14 mouse cellular contexts compared by ENCODE assay signal in the genomic region with DNA sequence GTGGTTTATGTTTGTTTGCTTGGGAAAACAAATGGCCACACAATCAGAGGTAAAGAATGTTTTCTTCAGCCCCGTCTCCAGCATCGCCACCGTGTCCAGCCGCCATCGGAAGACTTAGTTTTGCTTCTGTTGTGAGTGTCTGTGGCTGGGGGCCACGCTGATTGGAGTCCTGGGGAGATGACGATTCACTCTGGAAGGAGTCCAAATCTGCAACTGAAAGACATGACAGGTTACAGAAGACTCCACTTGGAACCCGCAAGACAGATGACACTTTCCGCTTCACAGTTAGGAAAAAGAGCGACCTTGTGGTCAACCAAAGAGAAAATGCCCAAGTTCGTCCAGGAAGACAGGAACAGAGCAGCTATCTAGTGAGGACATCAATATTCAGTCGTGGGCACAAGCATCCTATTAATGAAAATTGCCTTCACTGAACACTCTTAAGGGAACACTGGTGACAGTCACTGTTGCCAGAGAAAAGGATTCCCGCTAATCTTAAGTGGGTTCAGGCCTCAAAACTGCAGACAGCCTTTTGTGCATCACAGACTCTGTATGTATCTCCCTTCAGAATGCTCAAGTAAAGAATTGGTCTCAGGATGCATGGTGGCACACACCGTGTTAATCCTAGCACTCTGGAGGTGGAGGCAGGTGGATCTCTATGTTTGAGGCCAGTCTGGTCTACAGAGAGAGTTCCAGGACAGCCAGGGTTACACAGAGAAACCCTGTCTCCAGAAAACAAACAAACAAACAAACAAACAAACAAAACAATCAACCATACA.
A peak's percentile ranks its signal among the peaks of the same experiment; 100 is the strongest.
DNase-seq lines count a peak whose midpoint lies in the region; ATAC-seq lines count a peak whose summit lies in the region.
"Had no signal": no experiment of that assay in that cellular context is flagged by ENCODE, and none has a peak within 500 bp of the region (broad histone marks: within the 10 kb centered on the region; RNA-seq: fewer than 3 reads in every experiment).

No protein-coding gene starts in this region.

- no peak overlapping the region for H3K9ac ChIP-seq in midbrain, embryonic 15.5 days
- H3K9ac ChIP-seq: kidney, embryonic 15.5 days; liver, embryonic 13.5 days had no signal

- no peak overlapping the region for H3K4me3 ChIP-seq in midbrain, embryonic 15.5 days
- H3K4me3 ChIP-seq: kidney, embryonic 15.5 days; liver, embryonic 13.5 days had no signal

- WGBS in midbrain, embryonic 15.5 days = 50% methylated on average over 14 of the region's 14 CpGs

- DNase-seq in cerebellum, postnatal 10 days = peak; percentile 32 to 34
- DNase-seq in cerebellum, adult 8-10 months = no peak
- peak; percentile 31 for DNase-seq in retina, postnatal 1 day
- DNase-seq in retina, embryonic 14.5 days (ENCODE audit: low spot score) = no peak
- DNase-seq in adipocyte (ENCODE audit: low spot score) = no peak
- DNase-seq in gastrocnemius, postnatal 14 days = no peak
- no peak for DNase-seq in gastrocnemius, postnatal 36 days
- DNase-seq: cerebellum, adult 2 months; gastrocnemius, postnatal 10 days; liver, embryonic 13.5 days; thymus, adult 2 months had no signal

- no peak overlapping the region for H3K4me2 ChIP-seq in midbrain, embryonic 15.5 days
- H3K4me2 ChIP-seq: kidney, embryonic 15.5 days; liver, embryonic 13.5 days had no signal

- peaks cover 18% of the 10 kb centered on the region for H3K4me1 ChIP-seq in midbrain, embryonic 15.5 days
- H3K4me1 ChIP-seq: liver, embryonic 13.5 days had no signal

- H3K27ac ChIP-seq in midbrain, embryonic 15.5 days = peak overlapping the region; percentile 85
- H3K27ac ChIP-seq: kidney, embryonic 15.5 days; liver, embryonic 13.5 days had no signal

- no peaks in the 10 kb centered on the region for H3K36me3 ChIP-seq in midbrain, embryonic 15.5 days (replicated peaks)
- H3K36me3 ChIP-seq: liver, embryonic 13.5 days had no signal

- H3K9me3 ChIP-seq in midbrain, embryonic 15.5 days = no peaks in the 10 kb centered on the region
- H3K9me3 ChIP-seq: kidney, embryonic 15.5 days; liver, embryonic 13.5 days had no signal

- peak; percentile 76 for ATAC-seq in midbrain, embryonic 15.5 days (replicated peaks)
- ATAC-seq: lung, postnatal 0 days had no signal

- H3K27me3 ChIP-seq in midbrain, embryonic 15.5 days (replicated peaks) = no peaks in the 10 kb centered on the region
- H3K27me3 ChIP-seq: kidney, embryonic 15.5 days; liver, embryonic 13.5 days had no signal

- intact Hi-C loops in gastrocnemius, postnatal 14 days (cut with DNase I; ENCODE audit: low total_unique reads) = no loop called here
- intact Hi-C loops in gastrocnemius, postnatal 36 days (cut with DNase I) = no loop called here

Comparison
In these comparisons a context has a peak if more than half of its experiments do, and no peak if none do; other contexts are left out.
1. DNase-seq: peak in cerebellum, postnatal 10 days (2 of 2) and retina, postnatal 1 day (single experiment); none in cerebellum, adult 8-10 months (single experiment), retina, embryonic 14.5 days (single experiment), adipocyte (single experiment), gastrocnemius, postnatal 14 days (single experiment) and gastrocnemius, postnatal 36 days (0 of 2).